Mouse (Mus musculus) T-helper 2 cell (primary cell): ENCODE data around the gene St3gal3.

Experiments
- in situ Hi-C: fragments of 300-600 bp; cut with MboI, MseI; formaldehyde crosslinking; loops from one replicate; pipeline ENCODE4 v1.15.1; 2025; ENCODE audit warnings: high pct_unique_total_duplicates

St3gal3 gene

DNA sequence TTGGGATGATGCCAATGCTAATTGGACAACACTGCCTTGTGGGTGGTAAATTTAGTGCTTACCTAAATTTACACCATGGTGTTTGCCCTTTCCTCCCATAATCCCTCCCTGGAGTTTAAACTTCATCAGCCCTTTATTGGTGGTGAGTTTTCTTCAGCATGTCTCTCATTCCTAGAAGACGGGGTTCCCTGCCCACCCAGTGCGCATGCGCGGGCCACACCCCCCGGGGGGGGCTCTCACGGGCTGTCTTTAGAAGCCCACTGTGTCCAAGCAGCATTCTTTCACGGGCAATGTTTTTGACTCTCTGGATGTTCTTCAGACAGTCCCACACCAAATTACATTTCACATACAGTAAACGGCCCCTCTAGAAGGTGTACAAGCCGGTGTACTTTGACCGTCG lies 44.3 kb downstream of the St3gal3 start:
- in situ Hi-C loops, result no loop called here

DNA sequence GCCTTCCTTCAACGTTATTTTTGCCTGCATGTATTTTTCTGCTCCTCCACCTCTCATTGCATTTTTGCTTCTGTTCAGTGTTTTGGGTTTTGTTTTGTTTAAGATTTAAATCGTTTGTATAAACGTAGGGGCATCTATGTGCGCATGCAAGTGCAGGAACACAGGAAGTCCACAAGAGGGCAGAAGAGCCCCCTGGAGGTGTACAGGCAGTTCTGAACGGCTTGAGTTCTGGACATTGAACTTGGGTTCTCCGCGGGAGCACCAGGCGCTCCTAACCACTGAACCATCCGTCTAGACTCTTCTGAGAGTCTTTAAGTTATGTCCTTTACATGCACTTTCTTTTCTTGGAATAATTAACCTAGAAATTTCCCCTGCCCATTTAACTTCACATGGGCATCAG lies 44.8 kb downstream of the St3gal3 start:
- in situ Hi-C loops, result loop anchor here (5.0 to 10.0 kb wide), 2 partner anchors 202 to 285 kb away; partner anchors contain the start of gene Ptprf

DNA sequence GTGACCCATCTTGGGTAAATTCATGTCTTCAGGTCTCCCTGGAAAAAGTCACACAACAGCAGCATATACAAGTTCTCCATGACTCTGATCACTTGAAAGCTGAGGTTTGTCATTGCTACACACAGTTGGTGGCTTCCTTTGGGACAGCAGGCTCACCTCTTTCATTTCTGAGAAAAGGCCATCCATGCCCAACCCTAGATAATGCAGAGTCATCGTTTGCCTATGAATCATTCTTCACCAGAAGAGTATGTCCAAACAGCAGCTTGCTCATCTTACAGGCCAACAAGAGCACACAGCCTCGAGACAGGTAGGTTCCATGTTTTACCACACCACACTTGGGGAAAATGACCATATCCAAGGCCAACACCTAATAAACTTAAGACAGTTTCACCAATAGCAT lies 45.9 kb downstream of the St3gal3 start:
- in situ Hi-C loops, result loop anchor here (5.0 to 10.0 kb wide), 2 partner anchors 204 to 284 kb away; partner anchors contain the start of gene Ptprf

DNA sequence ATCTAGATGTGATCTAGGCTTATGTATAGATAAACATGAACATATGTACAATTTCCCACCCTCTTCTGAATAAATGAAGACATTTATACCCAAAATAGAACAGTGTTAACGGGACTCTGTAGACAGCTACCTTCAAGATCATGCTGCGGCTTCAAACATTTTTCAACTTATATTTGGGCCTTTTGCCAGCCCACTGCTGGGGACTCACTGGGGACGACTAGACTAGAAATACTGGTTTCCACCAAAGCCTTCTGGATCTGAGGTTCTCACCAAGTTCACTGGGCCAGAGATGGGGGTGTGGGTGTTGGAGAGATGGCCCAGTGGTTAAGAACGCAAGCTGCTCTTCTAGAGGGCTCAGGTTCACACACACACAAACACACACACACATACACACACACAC lies 49.7 kb downstream of the St3gal3 start:
- in situ Hi-C loops, result loop anchor here (5.0 to 10.0 kb wide), 2 partner anchors 207 to 280 kb away; partner anchors contain the start of gene Ptprf

DNA sequence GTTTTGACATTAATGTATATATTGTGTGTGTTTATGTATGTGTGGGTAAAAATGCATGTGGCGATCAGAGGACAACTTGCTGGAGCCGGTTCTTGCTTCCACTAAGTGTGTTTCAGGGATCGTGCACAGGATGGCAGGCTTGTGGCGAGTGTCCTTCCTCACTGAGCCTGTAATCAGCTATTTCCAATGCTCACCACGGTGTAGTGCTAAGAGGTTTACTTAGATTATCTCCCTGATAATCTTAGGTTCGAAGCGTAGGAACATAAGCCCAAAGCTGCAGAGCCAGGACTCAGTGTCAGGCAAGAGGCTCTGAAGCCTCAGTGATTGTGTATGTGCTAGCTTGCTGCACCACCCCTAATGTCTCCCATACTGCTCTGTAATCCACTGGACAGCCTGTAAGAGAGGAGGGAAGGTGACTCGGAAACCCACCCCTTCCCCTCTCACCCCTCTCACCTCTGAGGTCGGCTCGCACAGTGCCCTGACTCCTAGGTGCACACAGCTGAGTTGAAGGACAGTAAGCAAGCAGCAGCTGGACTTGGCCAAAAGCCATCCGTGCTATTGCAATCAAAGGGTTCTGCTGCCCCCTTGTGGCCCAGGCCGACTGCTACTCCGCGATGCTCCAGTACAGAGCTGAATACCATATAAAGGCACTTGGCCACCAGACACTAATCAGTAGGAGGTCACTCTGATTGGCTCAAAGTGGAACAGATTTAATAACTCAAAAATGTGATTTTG lies 51.3 kb downstream of the St3gal3 start:
- in situ Hi-C loops, result loop anchor here (10.0 kb wide), 1 partner anchor 279 kb away; no protein-coding TSS in a partner anchor

DNA sequence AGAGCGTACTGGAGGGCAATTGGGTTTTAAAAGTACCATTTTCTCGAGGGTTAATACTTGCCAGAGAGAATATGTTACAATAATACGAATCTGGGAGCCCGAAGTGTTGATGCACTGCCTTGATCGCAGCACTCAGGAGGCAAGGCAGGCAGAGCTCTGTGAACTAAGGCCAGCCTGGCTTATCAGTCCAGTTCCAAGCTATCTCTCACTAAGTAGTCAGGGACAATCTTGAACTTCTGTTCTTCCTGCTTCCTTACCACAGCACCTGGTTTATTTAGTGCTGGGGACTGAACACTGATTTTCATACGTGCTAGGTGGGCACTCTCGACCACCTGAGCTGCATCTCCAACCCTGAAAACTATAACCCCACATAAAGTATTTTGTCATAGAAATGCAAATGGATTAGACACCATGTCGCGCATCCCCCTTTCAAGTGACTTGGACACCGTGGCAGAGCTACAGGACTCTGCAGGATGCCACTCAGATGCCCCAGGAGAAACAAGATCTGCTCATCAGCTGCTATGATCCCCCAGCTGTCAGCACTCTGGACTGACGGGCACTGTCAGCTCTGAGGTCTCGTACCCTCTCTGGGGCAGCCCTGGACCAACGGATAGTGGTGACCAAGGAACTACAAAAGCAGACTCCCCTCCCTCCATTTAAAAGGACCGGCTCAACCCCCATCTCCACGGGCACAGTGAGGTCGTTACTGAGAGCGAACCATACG lies 52.9 kb downstream of the St3gal3 start:
- in situ Hi-C loops, result loop anchor here (10.0 kb wide), 1 partner anchor 277 kb away; no protein-coding TSS in a partner anchor

DNA sequence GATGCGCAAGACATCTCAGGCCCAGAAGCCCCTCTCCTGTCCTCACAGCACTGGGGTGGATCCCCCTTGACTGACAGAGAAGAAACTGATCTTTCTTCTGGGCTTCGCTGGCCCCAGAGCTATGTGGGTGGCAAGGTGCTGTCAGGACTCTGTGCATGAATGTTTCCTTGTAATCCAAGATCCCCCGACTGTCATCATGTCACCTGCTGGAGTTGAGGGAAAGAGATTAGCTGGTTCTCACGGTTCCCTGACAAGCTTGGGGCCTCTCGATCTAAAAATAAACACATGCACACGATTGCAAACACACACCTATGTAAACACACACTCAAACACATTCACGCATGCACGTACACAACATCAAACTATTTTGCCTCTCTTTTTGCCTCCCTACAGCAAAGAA lies 54.2 kb downstream of the St3gal3 start:
- in situ Hi-C loops, result loop anchor here (10.0 kb wide), 1 partner anchor 276 kb away; no protein-coding TSS in a partner anchor

DNA sequence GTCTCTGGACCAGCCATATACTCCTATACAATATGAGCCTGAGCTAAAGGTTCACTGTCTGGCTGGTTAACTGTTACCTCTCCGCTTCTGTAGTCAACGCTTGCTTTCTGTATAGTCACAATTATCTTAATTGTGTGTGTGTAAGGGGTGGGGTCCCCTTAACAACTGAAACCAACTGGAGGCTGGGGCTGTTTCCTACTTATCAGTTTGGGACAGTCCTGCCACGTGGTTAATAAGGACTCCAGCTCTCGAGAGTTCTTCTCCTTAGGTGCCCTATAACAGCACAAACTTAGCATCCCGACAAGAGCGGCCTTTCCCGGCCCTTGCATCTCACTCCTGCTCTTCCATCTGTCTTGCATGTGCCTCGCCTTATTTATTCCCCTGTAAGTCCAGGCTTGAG lies 55.5 kb downstream of the St3gal3 start:
- in situ Hi-C loops, result loop anchor here (5.0 kb wide), 1 partner anchor 152 kb away; the partner anchor contains the start of gene Artn

DNA sequence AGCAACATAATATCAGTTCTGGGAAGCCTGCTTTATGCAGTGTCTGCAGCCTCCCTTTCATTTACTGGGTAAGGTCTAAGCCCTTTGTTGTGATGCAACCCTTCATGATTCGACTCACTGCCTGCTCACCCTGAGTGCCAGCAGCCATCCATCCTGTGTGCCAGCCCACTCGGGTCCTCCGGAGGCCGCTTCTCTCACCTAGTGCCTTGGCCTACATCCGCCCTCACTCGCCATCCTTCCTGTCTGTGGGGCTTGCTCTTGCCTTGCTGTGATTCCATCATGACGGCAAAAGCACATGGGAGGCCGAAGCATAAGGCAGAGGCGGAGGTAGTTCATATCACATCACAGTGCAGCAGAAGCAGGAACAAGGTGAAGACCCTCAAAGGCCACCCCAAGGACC lies 56.1 kb downstream of the St3gal3 start:
- in situ Hi-C loops, result loop anchor here (5.0 kb wide), 1 partner anchor 151 kb away; the partner anchor contains the start of gene Artn

DNA sequence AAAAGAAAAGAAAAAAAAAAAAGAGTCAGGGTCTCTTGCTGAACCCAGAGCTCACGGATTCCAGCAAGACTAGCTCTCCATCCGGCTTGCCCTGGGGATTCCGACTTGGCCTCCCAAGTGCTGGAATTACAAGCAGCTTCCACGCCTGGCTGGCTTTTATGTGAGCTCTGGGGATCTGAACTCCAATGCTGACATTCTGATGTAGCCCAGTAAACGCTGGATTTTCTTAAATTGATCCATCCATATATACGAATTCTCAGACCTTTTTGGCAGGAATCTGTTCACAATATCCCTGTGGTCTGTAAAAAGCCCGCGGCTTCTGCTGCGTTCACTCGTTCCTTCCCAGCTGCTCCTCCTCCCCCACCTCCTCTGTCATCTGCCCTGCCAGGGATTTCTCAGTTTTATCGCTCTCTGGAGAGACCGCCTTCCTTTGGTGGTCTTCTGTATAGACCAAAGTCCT lies 57.4 kb downstream of the St3gal3 start:
- in situ Hi-C loops, result loop anchor here (5.0 kb wide), 1 partner anchor 150 kb away; the partner anchor contains the start of gene Artn

DNA sequence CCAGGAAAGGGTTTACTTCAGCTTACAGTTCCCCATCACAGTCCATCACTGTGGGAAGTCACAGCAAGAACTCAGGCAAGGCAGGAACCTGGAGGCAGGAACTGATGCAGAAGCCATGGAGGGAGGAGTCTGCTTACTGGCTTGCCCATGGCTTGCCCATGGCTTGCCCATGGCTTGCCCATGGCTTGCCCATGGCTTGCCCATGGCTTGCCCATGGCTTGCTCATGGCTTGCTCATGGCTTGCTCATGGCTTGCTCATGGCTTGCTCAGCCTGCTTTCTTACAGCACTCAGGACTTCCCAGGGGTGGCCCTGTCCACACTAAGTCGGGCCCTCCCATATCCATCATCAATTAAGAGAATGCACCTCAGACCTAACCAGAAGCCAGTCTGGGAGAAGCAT lies 58.1 kb downstream of the St3gal3 start:
- in situ Hi-C loops, result loop anchor here (5.0 kb wide), 1 partner anchor 149 kb away; the partner anchor contains the start of gene Artn

DNA sequence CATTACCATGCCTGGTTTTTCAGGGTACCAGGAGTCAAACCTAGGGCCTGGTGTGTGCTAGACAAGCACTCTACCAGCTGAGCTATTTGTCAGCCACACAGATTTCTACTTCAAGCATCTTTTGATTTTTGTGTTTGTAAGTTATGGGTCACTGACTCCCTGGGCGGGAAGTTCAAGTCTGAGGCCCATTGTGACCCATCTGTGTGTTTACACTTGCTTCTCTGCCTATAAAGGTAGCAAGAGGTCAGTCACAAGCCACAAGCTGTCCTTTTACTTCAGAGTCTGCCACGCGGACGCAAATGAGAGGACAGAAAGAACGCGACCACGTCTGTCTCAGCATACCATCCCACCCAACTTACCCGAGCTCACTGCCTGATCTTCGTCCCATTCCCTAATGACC lies 59.4 kb downstream of the St3gal3 start:
- in situ Hi-C loops, result loop anchor here (5.0 kb wide), 1 partner anchor 148 kb away; the partner anchor contains the start of gene Artn

DNA sequence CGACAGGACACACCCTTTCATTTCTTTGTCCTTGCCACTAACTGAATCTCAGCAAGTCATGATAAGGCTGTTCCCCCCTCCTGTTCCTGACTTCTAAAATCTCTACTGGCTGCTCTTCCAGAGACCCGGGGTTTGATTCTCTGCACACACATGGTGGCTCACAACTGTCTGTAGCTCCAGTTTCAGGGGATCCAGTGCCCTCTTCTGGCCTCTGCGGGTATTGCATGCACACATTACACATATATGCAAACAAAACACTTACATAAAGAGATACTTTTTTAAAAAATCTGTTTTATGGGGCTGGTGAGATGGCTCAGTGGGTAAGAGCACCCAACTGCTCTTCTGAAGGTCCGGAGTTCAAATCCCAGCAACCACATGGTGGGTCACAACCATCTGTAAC lies 60.5 kb downstream of the St3gal3 start:
- in situ Hi-C loops, result no loop called here

DNA sequence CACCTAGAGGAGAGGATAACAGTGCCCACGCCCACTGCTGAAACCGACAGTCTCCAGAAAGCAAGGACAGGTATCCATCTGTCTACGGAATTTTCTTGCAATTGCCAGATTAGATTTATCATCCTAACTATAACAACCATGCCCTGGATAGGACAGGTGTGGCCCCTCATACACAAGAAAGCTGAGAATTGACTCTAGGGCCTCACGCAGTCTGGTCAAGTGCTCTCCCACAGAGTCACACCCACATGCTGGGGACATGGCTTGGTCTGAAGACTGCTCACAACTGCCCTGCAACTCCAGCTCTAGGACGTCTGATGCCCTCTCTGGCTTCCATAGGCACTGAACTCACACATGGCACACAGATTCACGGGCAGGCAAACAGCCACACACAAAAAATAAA lies 61.6 kb downstream of the St3gal3 start:
- in situ Hi-C loops, result no loop called here

DNA sequence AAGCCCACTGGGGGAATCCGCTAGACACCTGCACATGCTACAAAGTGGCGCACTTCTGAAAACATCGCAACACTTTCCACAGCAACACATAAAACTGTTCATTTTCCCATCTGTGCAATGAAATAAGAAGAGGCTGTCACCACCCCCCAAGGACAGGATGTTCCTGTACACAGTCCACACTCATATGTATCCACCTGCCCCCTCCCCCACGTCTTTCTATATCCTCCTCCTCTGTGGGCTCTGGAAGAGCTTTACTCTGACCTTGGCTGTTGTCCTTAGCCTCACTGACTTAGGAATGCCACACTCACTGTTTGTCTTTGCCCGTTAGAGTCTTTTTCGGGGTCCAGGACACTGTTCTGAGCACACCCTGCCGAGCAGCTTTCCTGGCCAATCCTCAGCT lies 62.8 kb downstream of the St3gal3 start:
- in situ Hi-C loops, result no loop called here

DNA sequence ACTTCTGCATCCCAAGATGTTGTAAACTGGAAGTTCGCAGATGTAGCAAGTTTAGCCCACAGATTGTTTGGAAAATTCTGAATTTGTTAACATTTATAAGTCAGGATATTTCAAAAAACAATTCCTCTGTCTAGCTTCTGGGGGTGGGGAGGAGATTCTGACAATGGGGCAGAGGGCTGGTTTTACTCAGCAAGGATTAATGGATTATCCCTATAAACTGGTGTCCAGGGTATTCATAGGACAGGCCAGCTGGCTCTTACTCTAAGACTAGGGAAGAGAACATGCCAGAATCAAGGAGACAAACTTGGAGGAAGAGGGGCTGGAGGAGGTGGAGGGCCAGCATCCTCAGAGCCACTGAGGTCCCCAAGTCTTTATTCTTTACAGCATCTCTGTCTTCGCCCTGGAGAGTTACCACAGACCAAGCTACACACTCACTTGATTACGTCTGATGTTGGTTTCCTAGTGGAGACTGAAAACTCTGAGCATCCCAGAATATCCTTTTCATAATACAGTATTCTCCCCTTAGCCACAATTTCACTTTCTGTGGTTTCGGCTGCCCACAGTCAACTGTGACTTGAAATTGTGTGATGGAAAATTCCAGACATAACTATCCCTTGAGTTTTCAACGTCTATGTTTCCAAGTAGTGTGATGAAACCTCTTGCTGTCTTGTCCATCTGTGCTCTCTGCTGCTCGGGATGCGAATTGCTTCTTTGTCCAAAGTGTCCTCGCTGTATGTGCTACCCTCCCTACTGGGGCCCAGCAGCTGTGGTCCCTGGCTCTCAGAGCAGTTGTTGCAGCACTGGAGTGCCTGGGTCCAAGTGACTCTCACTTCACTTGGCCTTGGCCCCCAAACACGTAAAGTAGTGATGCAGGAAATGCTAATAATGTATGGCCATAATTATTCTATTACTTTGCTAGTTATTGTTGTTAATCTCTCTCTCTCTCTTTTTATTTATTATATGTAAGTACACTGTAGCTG lies 64.2 kb downstream of the St3gal3 start:
- in situ Hi-C loops, result no loop called here

DNA sequence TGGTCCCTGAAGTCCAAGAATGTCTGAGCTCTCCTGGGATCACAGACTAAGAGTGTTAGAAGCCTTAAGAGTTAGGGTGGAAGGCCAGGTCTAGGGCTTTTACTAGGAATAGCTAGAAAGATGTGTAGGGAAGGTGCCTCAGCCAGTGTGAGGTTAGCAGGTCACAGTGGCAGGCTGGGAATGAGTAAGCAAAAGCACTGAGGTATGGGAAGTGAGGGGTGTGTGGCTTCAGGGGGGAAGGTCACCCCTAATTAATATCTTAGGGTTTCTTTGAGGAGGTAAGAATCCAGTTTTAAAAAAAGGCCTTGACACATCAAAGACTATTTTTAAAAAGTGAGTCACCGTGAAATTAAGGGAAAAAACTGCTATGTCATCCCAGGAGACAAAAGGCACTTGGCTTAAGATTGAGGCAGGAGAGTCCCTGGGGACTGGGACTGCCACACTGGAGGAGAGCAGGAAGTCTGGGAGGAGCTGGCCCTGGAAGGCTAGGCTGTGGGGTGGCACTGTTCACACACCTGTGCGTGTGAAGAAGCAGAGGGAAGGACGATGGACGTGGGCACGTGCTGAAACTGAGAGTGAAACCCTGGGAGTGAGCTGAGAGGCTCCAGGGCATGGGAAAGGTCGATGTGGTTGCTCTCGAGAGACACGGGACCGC lies 72.8 kb downstream of the St3gal3 start:
- in situ Hi-C loops, result no loop called here

DNA sequence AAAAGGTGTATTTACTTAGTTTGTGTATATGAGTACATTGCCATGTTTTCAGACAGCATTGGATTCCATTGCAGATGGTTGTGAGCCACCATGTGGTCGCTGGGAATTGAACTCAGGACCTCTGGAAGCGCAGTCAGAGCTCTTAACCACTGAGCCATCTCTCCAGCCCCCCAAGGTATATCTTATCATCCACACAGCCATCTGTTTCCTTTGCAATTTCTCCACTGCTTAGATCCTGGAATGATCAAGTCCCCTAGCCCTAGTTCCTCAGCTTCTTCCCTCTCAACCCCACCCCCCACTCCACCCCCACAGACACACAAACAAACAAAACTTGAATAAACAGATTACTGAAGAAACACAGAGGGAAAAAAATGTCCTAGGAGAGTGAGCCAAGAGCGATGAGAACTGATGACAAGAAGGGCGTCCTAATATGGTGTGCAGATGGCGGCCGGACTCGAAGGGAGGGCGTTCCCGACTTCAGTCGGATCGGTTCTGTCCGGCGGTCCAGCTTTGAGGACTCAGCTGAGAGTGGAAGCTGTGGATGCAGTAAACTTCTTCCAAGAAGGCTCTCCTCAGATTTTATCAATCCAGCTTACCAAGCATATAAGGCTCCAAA lies 73.7 kb downstream of the St3gal3 start:
- in situ Hi-C loops, result no loop called here

DNA sequence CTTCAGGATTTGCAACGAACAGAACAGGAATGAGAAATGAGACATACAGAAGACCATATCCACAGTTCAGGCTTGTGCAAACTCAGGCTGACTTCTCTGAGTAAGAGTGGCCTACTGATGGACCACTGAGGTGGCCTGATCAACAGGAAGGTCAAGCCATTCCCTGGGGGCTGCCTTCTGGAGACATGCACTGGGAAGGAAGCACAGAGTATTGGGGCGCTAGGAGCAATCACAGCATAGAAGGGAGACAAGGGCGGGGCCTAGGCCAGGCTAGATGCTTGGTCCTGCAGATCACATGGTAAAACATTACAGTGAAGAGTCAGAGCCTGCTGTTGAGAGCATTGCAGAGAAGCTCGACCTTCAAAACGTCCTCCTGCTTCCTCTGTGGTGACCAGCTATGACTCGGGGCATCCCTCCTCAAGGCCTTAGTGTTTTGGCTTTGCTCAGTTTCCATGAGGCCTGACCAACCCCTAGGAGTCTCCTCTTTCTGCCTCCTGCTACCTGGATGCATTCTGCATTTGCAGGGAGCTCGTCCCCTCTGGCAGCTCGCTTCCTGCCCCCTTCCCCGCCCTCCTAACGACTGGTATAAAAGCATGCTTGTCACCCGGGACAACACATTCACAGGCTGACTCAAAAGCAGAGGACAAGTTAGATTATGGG lies 74.8 kb downstream of the St3gal3 start:
- in situ Hi-C loops, result no loop called here
